Mouse (Mus musculus): ENCODE results near the gene Gata1.
A peak's percentile ranks its signal among the peaks of the same experiment; 100 is the strongest.
"Not testable (repeated sequence)": the region's sequence is repeated elsewhere in the genome, so short reads cannot be mapped to it uniquely, and the experiment has no call there.

Gata1 gene

DNA sequence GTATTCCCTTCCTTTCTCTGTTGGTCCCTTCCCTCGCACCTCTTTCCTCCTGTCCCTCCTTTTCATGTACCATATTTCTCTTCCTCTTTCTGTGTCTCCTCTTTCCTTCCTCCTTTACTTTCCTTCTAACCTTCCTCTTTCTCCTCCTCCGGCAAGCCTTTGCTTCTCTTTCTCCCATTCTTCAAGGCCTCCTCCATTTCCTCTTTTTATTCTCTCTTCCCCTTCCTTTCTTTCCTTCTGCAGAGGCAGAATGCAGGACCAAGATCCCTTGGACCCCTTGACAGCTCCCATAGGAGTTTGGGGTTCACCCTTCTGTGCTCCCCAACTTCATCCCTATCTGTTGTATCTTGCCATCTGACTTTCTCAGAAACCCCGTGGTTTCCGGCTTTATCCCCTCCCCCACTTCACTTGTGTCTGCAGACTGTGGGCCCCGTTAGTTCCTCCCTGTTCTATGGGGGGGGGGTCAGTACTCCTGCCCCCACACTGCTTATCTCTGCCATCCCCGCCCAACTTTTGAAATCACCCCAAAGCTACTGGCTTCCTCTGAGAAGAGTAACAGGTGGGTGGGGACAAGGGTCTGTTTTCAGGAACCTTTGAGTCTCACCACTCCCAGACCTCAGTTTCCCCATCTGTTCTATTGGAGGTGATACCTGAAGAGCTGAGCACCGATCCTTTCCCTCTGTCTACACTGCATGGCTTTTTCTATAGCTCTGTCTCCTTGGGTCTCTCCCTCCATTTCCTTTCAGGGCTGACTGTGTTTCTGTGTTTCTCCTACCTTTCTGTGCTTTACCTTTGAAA, 13.8 kb downstream of the Gata1 start:
- no peak for DNase-seq

DNA sequence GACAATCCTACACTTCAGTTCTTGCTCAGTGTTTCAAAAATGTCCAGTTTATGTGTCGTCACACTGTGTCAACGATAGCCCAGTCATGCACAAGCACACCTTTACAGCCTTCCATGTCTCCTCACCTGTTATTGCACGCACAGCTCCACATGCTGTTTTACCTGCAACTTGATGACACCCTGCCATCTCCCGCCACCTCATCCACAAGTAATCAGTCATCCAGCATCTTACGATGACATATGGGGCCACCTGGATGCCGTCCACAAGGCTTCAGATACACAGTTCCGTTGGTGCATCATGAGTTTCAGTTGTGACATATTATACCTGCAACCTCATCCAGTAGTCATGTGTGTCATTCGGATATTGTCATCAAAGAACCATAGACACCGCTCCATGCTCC, 19.0 kb downstream of the Gata1 start:
- no peak for DNase-seq

DNA sequence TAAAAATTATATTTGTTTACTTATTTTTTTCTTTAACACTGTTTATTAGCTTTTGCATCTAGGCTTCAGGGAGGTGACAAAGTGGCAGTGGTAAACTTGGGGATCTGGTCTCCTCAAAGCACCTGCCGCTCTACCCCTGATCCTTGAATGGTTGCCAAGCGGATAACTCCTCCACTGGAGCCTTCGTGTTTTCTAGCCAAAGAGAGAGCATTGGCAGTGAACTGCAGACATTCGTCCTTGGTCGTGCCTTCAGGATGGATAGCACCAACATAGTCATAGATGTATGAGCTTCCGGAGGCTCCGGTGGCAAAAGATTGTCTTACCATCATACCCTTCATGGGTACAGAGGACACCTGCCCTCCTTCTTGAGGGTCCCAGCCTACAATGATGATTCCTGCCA, 27.8 kb downstream of the Gata1 start:
- DNase-seq = no peak

DNA sequence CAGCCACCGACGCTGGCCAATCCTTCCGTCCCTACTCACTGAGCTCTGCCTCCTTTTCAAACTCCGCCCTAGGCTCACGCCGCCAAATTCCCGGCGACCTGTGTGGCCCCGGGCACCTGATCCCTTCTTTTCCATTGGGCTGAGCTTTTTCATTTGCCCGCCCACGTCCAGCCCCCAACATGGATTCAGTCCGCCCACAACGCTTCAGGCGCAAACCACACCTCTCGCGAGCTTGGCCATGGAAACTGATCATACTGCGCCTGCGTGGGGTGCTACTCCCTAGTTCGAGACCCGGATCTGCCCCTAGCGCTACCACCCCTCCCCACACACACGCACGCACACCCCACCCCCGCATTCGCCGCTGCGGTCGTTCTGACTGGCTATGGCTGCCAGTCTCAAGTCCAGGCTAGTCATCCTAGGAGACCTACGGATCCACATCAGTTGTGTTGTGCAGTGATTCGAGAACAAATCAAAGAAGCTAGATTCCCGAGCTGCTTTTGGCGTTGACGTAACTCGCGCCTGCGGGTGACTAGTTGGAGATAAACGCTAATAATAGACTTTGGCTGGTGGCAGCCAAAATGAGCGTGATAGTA, 29.9 kb downstream of the Gata1 start:
- peak; percentile 92 for DNase-seq

DNA sequence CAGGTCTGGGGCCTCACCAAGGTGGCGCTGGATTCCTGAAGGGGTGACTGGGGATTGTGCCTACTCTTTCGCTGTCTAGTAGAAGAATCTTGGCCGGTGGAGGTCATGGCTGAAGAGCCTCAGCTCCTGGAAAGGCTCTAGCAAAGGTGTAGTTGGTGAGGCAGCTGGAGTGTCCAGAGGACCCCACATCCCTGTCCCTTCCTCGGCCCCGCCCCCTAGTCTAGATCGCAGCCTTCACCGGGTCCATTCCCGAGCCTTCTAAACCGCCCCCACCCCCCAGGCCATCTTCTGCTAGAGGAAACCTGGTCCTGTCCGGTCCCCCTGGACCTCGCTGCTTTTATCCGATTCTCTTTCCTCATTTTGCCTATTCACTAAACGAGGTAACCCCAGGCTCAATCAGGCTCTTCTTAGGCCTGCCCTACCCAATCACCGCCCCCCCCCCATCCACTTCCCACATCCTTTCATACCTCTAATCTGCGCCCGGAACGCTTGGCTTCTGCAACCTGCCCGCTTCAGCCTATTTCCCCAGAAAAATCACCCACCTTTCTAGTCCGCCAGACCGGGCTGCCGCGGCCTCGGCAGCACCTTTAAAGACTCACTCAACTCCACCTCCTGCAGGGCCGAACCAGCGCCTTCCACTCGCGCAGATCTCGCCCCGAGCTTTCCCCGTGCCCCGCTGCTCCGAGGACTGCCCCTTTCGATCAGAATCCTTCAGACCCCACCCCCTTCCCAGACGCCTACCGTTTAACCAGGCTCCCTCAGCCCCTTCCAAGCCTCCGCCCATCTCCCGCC, 30.6 kb downstream of the Gata1 start, which contains the start of gene Hdac6:
Hdac6 (minus strand) TSS at position 782 of the 792 bp plus-strand sequence.
- DNase-seq = peak; percentile 39 to 52

DNA sequence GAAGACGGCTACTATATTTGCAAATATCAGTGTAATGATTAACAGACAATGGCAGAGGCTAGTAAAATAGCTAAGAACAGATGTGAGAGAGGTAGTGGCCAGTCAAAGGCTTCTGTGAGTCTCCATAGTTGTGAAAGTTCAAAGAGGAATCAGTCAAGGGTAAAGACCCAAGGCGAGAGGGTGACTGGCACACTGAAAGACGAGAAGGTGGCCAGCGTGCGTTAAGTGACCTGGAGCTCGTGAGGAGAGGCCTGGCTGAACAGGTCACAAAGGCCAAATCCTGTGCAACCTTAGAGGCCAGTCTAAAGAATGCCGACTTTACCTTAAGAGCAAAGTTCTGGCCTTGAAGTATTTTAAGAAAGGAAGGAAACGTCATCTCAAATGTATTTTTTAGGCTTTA, 32.3 kb downstream of the Gata1 start:
- no peak for DNase-seq

DNA sequence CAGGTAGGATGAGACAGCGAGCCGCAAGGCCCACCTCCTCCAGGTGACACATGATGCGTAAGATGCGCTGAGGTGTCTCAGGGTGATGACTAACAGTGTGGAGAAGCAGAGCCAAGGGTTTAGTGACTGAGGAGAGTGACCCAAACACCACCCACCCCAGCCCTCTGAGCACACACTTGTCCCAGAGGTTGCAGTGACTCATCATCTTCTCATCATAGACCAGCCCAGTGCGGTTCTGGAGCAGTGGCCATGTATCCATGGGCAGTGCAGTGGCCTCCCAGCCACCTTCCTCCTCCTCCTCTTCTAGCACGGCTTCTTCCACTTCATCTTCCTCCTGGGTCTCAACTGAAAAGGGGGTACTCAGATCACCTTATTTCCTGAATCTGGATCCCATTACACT, 40.2 kb downstream of the Gata1 start:
- no peak for DNase-seq

DNA sequence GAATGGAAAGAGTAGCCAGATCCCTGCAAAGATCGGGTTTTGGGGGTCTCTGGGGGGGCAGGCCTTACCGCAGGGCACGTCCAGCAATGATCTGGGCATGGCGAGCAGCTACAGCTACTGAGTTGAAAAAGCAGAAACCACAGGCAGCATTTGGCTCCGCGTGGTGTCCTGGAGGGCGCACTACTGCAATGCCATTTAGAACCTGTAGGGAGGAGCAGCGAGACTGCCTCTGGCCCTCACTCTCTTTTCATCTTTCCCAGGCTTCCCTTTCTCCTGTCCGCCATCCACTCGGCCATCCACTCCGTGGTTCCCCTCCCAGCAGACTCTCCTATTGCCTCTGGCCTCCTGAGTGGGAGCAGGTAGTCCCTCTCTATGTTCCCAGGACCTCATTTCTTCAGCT, 41.0 kb downstream of the Gata1 start:
- DNase-seq = no peak

DNA sequence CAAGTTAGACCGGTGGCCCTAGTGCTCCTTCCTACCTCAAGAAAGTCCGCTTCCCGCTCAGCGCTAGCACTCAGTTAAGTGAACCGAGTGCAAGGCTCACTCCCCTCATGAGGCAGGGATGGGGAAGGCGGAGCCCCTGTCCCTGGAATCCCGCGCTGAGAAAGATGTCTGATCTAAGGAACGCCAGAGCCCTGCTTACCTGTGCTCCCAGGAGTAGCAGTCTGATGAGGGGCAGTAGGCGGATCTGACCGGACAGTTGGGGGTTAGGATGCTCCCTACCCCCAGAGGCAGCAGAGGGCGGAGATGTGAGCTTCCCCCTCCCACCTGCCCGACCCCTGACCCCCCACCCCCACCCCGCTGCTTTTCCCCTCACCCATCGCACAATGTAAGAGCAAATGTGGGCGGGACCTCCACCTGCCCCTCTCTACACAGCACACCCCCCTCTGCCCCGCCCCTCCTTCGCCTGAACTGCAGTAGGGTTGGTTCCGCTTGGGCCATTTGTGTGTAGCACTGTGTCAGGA, 49.5 kb downstream of the Gata1 start, which contains the start of gene Eras:
Eras (minus strand) TSS at position 338 of the 521 bp plus-strand sequence.
- DNase-seq = no peak

DNA sequence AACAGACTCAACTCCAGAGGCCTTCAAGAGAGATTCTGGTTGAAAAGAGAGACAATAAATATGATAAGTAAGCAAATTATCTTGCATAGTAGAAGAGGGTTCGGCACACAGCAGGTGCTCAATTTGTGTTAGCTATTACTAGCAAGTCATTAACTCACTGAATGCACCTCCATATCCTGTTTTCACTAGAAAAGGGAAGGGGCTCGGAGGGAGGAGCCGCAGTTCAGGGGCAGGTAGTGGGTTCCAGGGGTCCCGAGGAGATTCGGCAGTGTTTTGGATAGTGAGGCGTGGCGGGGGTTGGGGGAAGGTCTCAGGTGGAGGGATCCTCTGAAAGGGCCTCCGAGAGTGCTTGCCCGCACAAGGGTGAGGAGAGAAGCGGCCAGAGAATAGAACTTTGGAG, 50.8 kb downstream of the Gata1 start:
- no peak for DNase-seq

DNA sequence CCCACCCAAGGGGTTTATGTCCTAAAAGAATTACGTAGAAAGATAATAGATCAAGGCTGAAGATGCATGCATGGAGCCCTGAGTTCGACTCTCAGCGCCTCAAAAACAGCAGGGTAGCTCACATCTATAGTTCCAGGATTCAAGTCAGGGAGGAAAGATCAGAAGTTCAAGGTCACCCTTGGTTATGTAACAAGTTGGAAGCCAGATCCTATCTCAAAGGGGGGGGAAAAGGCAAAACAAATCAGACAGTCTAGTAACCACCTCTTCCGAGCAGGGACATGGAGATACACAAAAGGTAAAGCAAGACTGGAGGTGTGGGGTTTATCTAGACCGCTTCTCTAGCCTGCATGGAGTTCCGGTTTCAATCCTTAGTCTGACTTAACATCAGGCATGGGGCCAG, 51.6 kb downstream of the Gata1 start:
- no peak for DNase-seq

DNA sequence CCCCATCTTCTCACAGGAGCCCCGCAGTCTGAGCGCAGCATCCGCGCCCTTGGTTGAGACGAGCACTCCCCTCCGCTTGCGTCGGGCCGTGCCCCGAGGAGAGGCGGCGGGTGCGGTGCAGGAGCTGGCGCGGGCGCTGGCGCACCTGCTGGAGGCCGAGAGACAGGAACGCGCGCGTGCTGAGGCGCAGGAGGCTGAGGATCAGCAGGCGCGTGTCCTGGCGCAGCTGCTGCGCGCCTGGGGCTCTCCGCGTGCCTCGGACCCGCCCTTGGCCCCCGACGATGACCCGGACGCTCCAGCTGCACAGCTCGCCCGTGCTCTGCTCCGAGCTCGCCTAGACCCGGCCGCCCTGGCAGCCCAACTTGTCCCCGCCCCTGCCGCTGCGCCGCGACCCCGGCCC, 55.8 kb downstream of the Gata1 start:
- peak in 1 of 2 experiments; percentile 33 for DNase-seq

DNA sequence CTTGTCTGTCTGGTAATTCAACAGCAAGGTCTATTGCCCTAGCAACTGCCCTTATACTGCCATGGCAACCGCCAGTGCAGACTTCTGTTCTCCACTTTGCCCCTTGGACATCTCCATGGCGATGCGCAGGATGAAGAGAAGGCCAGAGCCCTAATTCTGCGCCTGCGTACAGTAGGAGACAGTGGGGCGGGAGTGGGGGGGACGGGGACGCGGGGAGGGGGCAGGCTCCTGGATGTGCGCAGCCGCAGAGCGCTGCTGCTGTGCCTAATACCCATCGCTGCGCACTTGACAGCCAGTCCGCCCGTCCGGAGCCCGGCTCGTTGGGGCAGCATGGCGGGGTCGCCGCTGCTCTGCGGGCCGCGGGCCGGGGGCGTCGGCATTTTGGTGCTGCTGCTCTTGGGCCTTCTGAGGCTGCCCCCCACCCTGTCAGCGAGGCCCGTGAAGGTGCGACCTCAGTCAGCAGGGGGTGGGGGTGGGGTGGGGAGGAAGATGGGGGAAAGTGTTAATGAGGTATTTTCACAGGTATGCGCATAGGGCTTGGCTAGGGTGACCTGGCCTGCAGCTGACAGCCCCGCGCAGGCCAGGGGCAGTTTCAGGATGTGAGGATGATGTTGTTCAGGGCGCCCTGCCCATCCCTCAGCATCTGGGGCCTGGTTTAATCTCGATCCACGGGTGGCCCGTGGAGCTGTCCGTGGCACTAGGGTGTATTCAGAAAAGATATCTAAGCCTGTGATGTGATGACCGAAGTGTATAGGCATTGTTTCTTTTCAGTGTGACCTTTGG, 58.1 kb downstream of the Gata1 start, which contains the start of gene Pcsk1n:
Pcsk1n (plus strand) TSS at position 222 of the 783 bp plus-strand sequence.
- peak; percentile 72 to 75 for DNase-seq

DNA sequence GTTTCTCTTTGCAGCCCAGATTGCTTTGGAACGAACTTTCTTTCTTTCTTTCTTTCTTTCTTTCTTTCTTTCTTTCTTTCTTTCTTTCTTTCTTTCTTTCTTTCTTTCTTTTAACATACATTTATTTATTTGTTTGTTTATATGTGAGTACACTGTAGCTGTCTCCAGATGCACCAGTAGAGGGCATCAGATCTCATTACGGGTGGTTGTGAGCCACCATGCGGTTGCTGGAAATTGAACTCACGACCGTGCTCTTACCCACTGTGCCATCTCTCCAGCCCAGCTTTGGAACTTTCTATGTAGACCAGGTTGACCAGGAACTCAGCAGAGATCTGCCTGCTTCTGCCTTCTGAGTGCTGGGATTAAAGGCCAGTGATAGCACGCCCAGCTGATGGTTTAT, 59.9 kb downstream of the Gata1 start:
- not testable (repeated sequence) for DNase-seq

DNA sequence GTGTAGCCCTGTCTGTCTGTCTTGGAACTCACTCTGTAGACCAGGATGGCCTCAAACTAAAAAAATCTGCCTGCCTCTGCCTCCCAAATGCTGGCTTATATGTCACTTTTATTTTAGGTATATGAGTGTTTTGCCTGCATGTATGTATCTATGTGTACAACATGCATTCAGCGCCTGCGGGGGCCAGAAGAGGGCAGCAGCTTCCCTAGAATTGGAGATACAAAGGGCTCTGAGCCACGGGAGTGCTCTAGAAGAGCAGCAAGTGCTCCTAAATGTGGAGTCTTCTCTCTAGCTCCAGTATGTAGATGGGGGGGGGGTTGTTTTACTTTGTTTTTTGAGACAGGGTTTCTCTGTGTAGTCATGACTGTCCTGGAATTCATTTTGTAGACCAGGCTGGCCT, 62.2 kb downstream of the Gata1 start:
- DNase-seq = peak in 1 of 2 experiments; percentile 64

DNA sequence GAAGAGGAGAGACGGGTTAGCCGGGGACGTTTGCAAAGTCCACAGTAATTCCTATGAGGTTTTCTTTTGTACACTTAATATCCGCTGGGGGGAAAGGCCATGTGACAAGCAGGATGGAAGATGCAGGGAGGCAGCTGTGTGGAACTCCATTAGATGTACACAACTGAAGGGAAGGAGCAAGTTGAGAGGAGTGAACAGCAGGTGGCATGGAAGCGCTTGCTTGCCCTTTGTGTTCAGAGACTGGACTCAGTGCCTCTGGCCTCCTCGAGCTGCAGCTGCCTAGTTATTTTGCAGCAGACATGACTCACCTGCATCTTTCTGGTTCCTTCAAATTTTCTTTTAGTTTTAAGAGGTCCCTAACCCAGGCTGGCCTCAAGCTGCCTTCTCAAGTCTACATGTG, 67.4 kb downstream of the Gata1 start:
- no peak for DNase-seq
